Mouse (Mus musculus): ENCODE measurements around the gene Napsa. TPM values are rescaled to one million over a fixed set of nuclear protein-coding genes. Genes with fewer than 3 reads are reported as not detected.

Gene Napsa
- polyA plus RNA-seq, 1 experiment = 4,402 TPM

DNA sequence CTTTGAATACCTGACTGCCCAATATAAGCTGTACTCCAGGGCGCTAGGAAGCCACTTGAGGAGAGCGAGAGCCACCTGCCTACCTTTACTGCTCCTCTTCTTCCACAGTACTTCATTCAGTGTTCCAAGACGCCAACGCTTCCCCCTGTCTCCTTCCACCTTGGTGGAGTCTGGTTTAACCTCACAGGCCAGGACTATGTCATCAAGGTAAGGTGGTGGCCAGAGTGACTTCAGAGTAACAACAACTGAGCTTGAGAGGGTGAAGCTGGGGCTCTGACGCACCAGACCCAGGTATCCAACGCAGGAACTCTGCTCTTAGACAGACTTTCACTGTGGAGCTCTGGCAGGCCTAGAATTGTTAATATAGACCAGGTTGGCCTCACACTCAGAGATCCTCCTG is 13.4 kb downstream of the Napsa start:
- Histone ChIP-seq H3K27me3 (replicated peaks; ENCODE audit: control insufficient read depth, insufficient read depth, low read length) (no peaks in the 10 kb centered on the region), H3K4me1 (ENCODE audit: control insufficient read depth, insufficient read depth, low read length) (peaks cover 7% of the 10 kb centered on the region; the same call in 1 of the 2 replicates), H3K27ac (ENCODE audit: insufficient read depth, low read depth, low read length) (no peak overlapping the region), H3K36me3 (ENCODE audit: control insufficient read depth, insufficient read depth, low read length) (no peaks in the 10 kb centered on the region), H3K4me3 (ENCODE audit: insufficient read depth, low read depth, low read length) (no peak overlapping the region)
- WGBS = 87% methylated on average over 6 of the region's 6 CpGs
- TF ChIP-seq POLR2A (IDR thresholded peaks at IDR 0.05; ENCODE audit: low read depth, low read length) (no peak), CTCF (conservative IDR thresholded peaks at IDR 0.05; ENCODE audit: insufficient read depth, insufficient read length, low read depth, low read length) (no peak)
- DNase-seq = no peak

GRCm38 (mm10) chr7:44586518-44586917 is 14.3 kb downstream of the Napsa start:
- no peaks in the 10 kb centered on the region for H3K36me3 ChIP-seq (ENCODE audit: control insufficient read depth, insufficient read depth, low read length)
- no peaks in the 10 kb centered on the region for H3K27me3 ChIP-seq (replicated peaks; ENCODE audit: control insufficient read depth, insufficient read depth, low read length)
- H3K4me3 ChIP-seq (ENCODE audit: insufficient read depth, low read depth, low read length) = no peak overlapping the region
- H3K4me1 ChIP-seq (ENCODE audit: control insufficient read depth, insufficient read depth, low read length) = peaks cover 7% of the 10 kb centered on the region; the same call in 1 of the 2 replicates
- TF ChIP-seq POLR2A (IDR thresholded peaks at IDR 0.05; ENCODE audit: low read depth, low read length) = no peak
- H3K27ac ChIP-seq (ENCODE audit: insufficient read depth, low read depth, low read length) = no peak overlapping the region
- DNase-seq = no peak
- WGBS = 17% methylated on average over 19 of the region's 19 CpGs

GRCm38 (mm10) chr7:44586930-44587329 is 14.8 kb downstream of the Napsa start:
- no peaks in the 10 kb centered on the region for H3K27me3 ChIP-seq (replicated peaks; ENCODE audit: control insufficient read depth, insufficient read depth, low read length)
- TF ChIP-seq POLR2A (IDR thresholded peaks at IDR 0.05; ENCODE audit: low read depth, low read length) = no peak
- TF ChIP-seq CTCF (conservative IDR thresholded peaks at IDR 0.05; ENCODE audit: insufficient read depth, insufficient read length, low read depth, low read length) = no peak
- H3K27ac ChIP-seq (ENCODE audit: insufficient read depth, low read depth, low read length) = no peak overlapping the region
- peaks cover 7% of the 10 kb centered on the region; the same call in 1 of the 2 replicates for H3K4me1 ChIP-seq (ENCODE audit: control insufficient read depth, insufficient read depth, low read length)
- DNase-seq = no peak
- H3K36me3 ChIP-seq (ENCODE audit: control insufficient read depth, insufficient read depth, low read length) = no peaks in the 10 kb centered on the region
- WGBS = 5% methylated on average over 18 of the region's 18 CpGs
- H3K4me3 ChIP-seq (ENCODE audit: insufficient read depth, low read depth, low read length) = no peak overlapping the region

- H3K27me3 ChIP-seq (replicated peaks; ENCODE audit: control insufficient read depth, insufficient read depth, low read length) = no peaks in the 10 kb centered on the region
- WGBS = 53% methylated on average over 6 of the region's 6 CpGs
These were observed 15.5 kb downstream of the Napsa start for GRCm38 (mm10) chr7:44587676-44588075.

DNA sequence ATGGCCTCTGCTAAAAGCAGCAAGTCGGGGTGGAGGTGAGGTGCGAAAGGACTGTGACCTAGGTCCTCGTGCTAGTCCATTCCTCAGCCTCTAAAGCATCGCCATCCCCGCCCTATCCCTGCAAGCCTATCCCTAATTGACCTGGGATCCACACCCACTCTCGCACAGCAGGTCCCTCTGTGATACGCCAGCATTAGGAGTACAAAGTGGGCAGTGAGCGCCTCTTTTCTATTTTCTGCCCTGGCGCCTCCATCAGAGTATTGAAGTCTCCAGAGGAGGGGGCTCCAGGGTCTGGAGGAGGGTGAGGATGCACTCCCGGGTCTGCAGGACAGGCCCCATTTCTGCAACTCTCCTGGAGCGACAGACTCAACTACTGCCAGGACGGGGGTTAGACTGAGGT is 16.2 kb downstream of the Napsa start:
- no peak for DNase-seq
- TF ChIP-seq POLR2A (IDR thresholded peaks at IDR 0.05; ENCODE audit: low read depth, low read length) (no peak), CTCF (conservative IDR thresholded peaks at IDR 0.05; ENCODE audit: insufficient read depth, insufficient read length, low read depth, low read length) (no peak)
- Histone ChIP-seq H3K4me1 (ENCODE audit: control insufficient read depth, insufficient read depth, low read length) (peaks cover 7% of the 10 kb centered on the region; the same call in 1 of the 2 replicates), H3K27me3 (replicated peaks; ENCODE audit: control insufficient read depth, insufficient read depth, low read length) (no peaks in the 10 kb centered on the region), H3K36me3 (ENCODE audit: control insufficient read depth, insufficient read depth, low read length) (no peaks in the 10 kb centered on the region), H3K4me3 (ENCODE audit: insufficient read depth, low read depth, low read length) (no peak overlapping the region), H3K27ac (ENCODE audit: insufficient read depth, low read depth, low read length) (no peak overlapping the region)
- WGBS = 20% methylated on average over 12 of the region's 12 CpGs

More at GRCm38 (mm10) chr7:44587676-44588075, 15.5 kb downstream of the Napsa start:
- no peaks in the 10 kb centered on the region for H3K36me3 ChIP-seq (ENCODE audit: control insufficient read depth, insufficient read depth, low read length)
- no peak for DNase-seq
- H3K27ac ChIP-seq (ENCODE audit: insufficient read depth, low read depth, low read length) = no peak overlapping the region
- no peak overlapping the region for H3K4me3 ChIP-seq (ENCODE audit: insufficient read depth, low read depth, low read length)
- no peak for TF ChIP-seq CTCF (conservative IDR thresholded peaks at IDR 0.05; ENCODE audit: insufficient read depth, insufficient read length, low read depth, low read length)
- no peak for TF ChIP-seq POLR2A (IDR thresholded peaks at IDR 0.05; ENCODE audit: low read depth, low read length)
- peaks cover 7% of the 10 kb centered on the region; the same call in 1 of the 2 replicates for H3K4me1 ChIP-seq (ENCODE audit: control insufficient read depth, insufficient read depth, low read length)

GRCm38 (mm10) chr7:44589149-44589548 is 17.0 kb downstream of the Napsa start:
- DNase-seq = peak; percentile 95
- H3K27me3 ChIP-seq (replicated peaks; ENCODE audit: control insufficient read depth, insufficient read depth, low read length) = no peaks in the 10 kb centered on the region

GRCm38 (mm10) chr7:44589946-44590345 is 17.8 kb downstream of the Napsa start:
- no peak overlapping the region for H3K27ac ChIP-seq (ENCODE audit: insufficient read depth, low read depth, low read length)
- 9% methylated on average over 13 of the region's 13 CpGs for WGBS
- H3K27me3 ChIP-seq (replicated peaks; ENCODE audit: control insufficient read depth, insufficient read depth, low read length) = no peaks in the 10 kb centered on the region
- DNase-seq = peak; percentile 63
- H3K36me3 ChIP-seq (ENCODE audit: control insufficient read depth, insufficient read depth, low read length) = no peaks in the 10 kb centered on the region
- H3K4me1 ChIP-seq (ENCODE audit: control insufficient read depth, insufficient read depth, low read length) = peaks cover 7% of the 10 kb centered on the region; the same call in 1 of the 2 replicates
- peak overlapping the region; percentile 55 for H3K4me3 ChIP-seq (ENCODE audit: insufficient read depth, low read depth, low read length)
- no peak for TF ChIP-seq CTCF (conservative IDR thresholded peaks at IDR 0.05; ENCODE audit: insufficient read depth, insufficient read length, low read depth, low read length)

More at GRCm38 (mm10) chr7:44589149-44589548, 17.0 kb downstream of the Napsa start:
- Histone ChIP-seq H3K4me3 (ENCODE audit: insufficient read depth, low read depth, low read length) (peak overlapping the region; percentile 49), H3K36me3 (ENCODE audit: control insufficient read depth, insufficient read depth, low read length) (no peaks in the 10 kb centered on the region), H3K27ac (ENCODE audit: insufficient read depth, low read depth, low read length) (no peak overlapping the region), H3K4me1 (ENCODE audit: control insufficient read depth, insufficient read depth, low read length) (peaks cover 7% of the 10 kb centered on the region; the same call in 1 of the 2 replicates)
- WGBS = under 1% methylated on average over 33 of the region's 33 CpGs
- TF ChIP-seq POLR2A (IDR thresholded peaks at IDR 0.05; ENCODE audit: low read depth, low read length) (no peak), CTCF (conservative IDR thresholded peaks at IDR 0.05; ENCODE audit: insufficient read depth, insufficient read length, low read depth, low read length) (no peak)
